Mouse (Mus musculus): ENCODE data around the gene Cebpe. TPM values are rescaled to one million over a fixed set of nuclear protein-coding genes. Genes with fewer than 3 reads are reported as not detected.

Gene Cebpe
- polyA plus RNA-seq (2014; fragmentation: Nextera tagmentation; extraction: Ambion mirVana) = not detected in 2 replicates

- no peak for ATAC-seq (ENCODE audit: low FRiP score, low TSS enrichment)
- 90% methylated on average over 7 of the region's 7 CpGs for WGBS
These were observed at the start of gene Cebpe for GRCm38 (mm10) chr14:54712074-54712473. Gene Cebpe (minus strand): TSS chr14:54712174.

GRCm38 (mm10) chr14:54756382-54756781 lies 44.4 kb upstream of the Cebpe start:
- no peaks in the 10 kb centered on the region for H3K36me3 ChIP-seq (ENCODE audit: control insufficient read depth, insufficient read depth, low read length)
- H3K9ac ChIP-seq (replicated peaks; ENCODE audit: low read length) = no peak overlapping the region
- H3K4me1 ChIP-seq (ENCODE audit: control insufficient read depth, insufficient read depth, low read length) = peaks cover 15% of the 10 kb centered on the region; the same call in 1 of the 2 replicates
- no peak overlapping the region for H3K4me2 ChIP-seq (ENCODE audit: low read length)
- DNase-seq (no peak), ATAC-seq (ENCODE audit: low FRiP score, low TSS enrichment) (no peak)
- no peaks in the 10 kb centered on the region for H3K27me3 ChIP-seq (ENCODE audit: control insufficient read depth, insufficient read depth, low read length)
- H3K4me3 ChIP-seq (replicated peaks; ENCODE audit: low read depth, low read length) = no peak overlapping the region
- H3K27ac ChIP-seq (replicated peaks; ENCODE audit: low read depth, low read length) = no peak overlapping the region
- H3K9me3 ChIP-seq (ENCODE audit: control insufficient read depth, low read length) = no peaks in the 10 kb centered on the region
- 91% methylated on average over 6 of the region's 6 CpGs for WGBS

More at GRCm38 (mm10) chr14:54712074-54712473, at the start of gene Cebpe:
- Histone ChIP-seq H3K27ac (replicated peaks; ENCODE audit: low read depth, low read length) (no peak within 1 kb of the TSS), H3K4me1 (ENCODE audit: control insufficient read depth, insufficient read depth, low read length) (no peaks in the 10 kb centered on the region), H3K27me3 (ENCODE audit: control insufficient read depth, insufficient read depth, low read length) (no peaks in the 10 kb centered on the region), H3K4me3 (replicated peaks; ENCODE audit: low read depth, low read length) (no peak within 1 kb of the TSS), H3K9me3 (ENCODE audit: control insufficient read depth, low read length) (no peaks in the 10 kb centered on the region), H3K9ac (replicated peaks; ENCODE audit: low read length) (no peak within 1 kb of the TSS), H3K4me2 (ENCODE audit: low read length) (no peak within 1 kb of the TSS), H3K36me3 (ENCODE audit: control insufficient read depth, insufficient read depth, low read length) (no peaks in the 10 kb centered on the region)
- no peak for DNase-seq

GRCm38 (mm10) chr14:54754602-54755018 lies 42.6 kb upstream of the Cebpe start:
- Histone ChIP-seq H3K36me3 (ENCODE audit: control insufficient read depth, insufficient read depth, low read length) (no peaks in the 10 kb centered on the region), H3K9ac (replicated peaks; ENCODE audit: low read length) (no peak overlapping the region), H3K4me1 (ENCODE audit: control insufficient read depth, insufficient read depth, low read length) (peaks cover 15% of the 10 kb centered on the region; the same call in 1 of the 2 replicates), H3K9me3 (ENCODE audit: control insufficient read depth, low read length) (no peaks in the 10 kb centered on the region), H3K27ac (replicated peaks; ENCODE audit: low read depth, low read length) (0 out of 2 replicates have a peak overlapping the region, but pooled peaks have one; percentile 9), H3K4me2 (ENCODE audit: low read length) (no peak overlapping the region), H3K27me3 (ENCODE audit: control insufficient read depth, insufficient read depth, low read length) (no peaks in the 10 kb centered on the region), H3K4me3 (replicated peaks; ENCODE audit: low read depth, low read length) (no peak overlapping the region)
- ATAC-seq (ENCODE audit: low FRiP score, low TSS enrichment) = no peak
- WGBS = 18% methylated on average over 6 of the region's 6 CpGs
- DNase-seq = peak; percentile 66

GRCm38 (mm10) chr14:54753986-54754601 lies 42.1 kb upstream of the Cebpe start:
- Histone ChIP-seq H3K27ac (replicated peaks; ENCODE audit: low read depth, low read length) (0 out of 2 replicates have a peak overlapping the region, but pooled peaks have one; percentile 32), H3K4me2 (ENCODE audit: low read length) (no peak overlapping the region), H3K4me3 (replicated peaks; ENCODE audit: low read depth, low read length) (no peak overlapping the region), H3K36me3 (ENCODE audit: control insufficient read depth, insufficient read depth, low read length) (no peaks in the 10 kb centered on the region), H3K9me3 (ENCODE audit: control insufficient read depth, low read length) (no peaks in the 10 kb centered on the region), H3K9ac (replicated peaks; ENCODE audit: low read length) (no peak overlapping the region), H3K27me3 (ENCODE audit: control insufficient read depth, insufficient read depth, low read length) (no peaks in the 10 kb centered on the region), H3K4me1 (ENCODE audit: control insufficient read depth, insufficient read depth, low read length) (peaks cover 15% of the 10 kb centered on the region; the same call in 1 of the 2 replicates)
- DNase-seq = no peak
- 72% methylated on average over 13 of the region's 14 CpGs for WGBS
- ATAC-seq (ENCODE audit: low FRiP score, low TSS enrichment) = no peak

GRCm38 (mm10) chr14:54752938-54753337 lies 41.0 kb upstream of the Cebpe start:
- Histone ChIP-seq H3K27ac (replicated peaks; ENCODE audit: low read depth, low read length) (no peak overlapping the region), H3K27me3 (ENCODE audit: control insufficient read depth, insufficient read depth, low read length) (no peaks in the 10 kb centered on the region), H3K9me3 (ENCODE audit: control insufficient read depth, low read length) (no peaks in the 10 kb centered on the region), H3K4me3 (replicated peaks; ENCODE audit: low read depth, low read length) (no peak overlapping the region), H3K9ac (replicated peaks; ENCODE audit: low read length) (no peak overlapping the region), H3K4me1 (ENCODE audit: control insufficient read depth, insufficient read depth, low read length) (peaks cover 15% of the 10 kb centered on the region; the same call in 1 of the 2 replicates), H3K4me2 (ENCODE audit: low read length) (no peak overlapping the region), H3K36me3 (ENCODE audit: control insufficient read depth, insufficient read depth, low read length) (no peaks in the 10 kb centered on the region)
- ATAC-seq (ENCODE audit: low FRiP score, low TSS enrichment) = no peak
- DNase-seq = no peak
- WGBS = 90% methylated on average over 6 of the region's 6 CpGs

GRCm38 (mm10) chr14:54751768-54752167 lies 39.8 kb upstream of the Cebpe start:
- no peak overlapping the region for H3K4me2 ChIP-seq (ENCODE audit: low read length)
- WGBS = 87% methylated on average over 1 of the region's 1 CpGs
- DNase-seq (no peak), ATAC-seq (ENCODE audit: low FRiP score, low TSS enrichment) (no peak)
- H3K9ac ChIP-seq (replicated peaks; ENCODE audit: low read length) = no peak overlapping the region
- no peaks in the 10 kb centered on the region for H3K9me3 ChIP-seq (ENCODE audit: control insufficient read depth, low read length)
- no peak overlapping the region for H3K4me3 ChIP-seq (replicated peaks; ENCODE audit: low read depth, low read length)
- no peaks in the 10 kb centered on the region for H3K36me3 ChIP-seq (ENCODE audit: control insufficient read depth, insufficient read depth, low read length)
- H3K27ac ChIP-seq (replicated peaks; ENCODE audit: low read depth, low read length) = no peak overlapping the region
- H3K27me3 ChIP-seq (ENCODE audit: control insufficient read depth, insufficient read depth, low read length) = no peaks in the 10 kb centered on the region
- peaks cover 15% of the 10 kb centered on the region; the same call in 1 of the 2 replicates for H3K4me1 ChIP-seq (ENCODE audit: control insufficient read depth, insufficient read depth, low read length)

GRCm38 (mm10) chr14:54749238-54749637 lies 37.3 kb upstream of the Cebpe start:
- no peaks in the 10 kb centered on the region for H3K27me3 ChIP-seq (ENCODE audit: control insufficient read depth, insufficient read depth, low read length)
- no peak overlapping the region for H3K4me2 ChIP-seq (ENCODE audit: low read length)
- DNase-seq (no peak), ATAC-seq (ENCODE audit: low FRiP score, low TSS enrichment) (no peak)
- 69% methylated on average over 4 of the region's 4 CpGs for WGBS
- H3K9ac ChIP-seq (replicated peaks; ENCODE audit: low read length) = no peak overlapping the region
- H3K36me3 ChIP-seq (ENCODE audit: control insufficient read depth, insufficient read depth, low read length) = no peaks in the 10 kb centered on the region
- H3K4me1 ChIP-seq (ENCODE audit: control insufficient read depth, insufficient read depth, low read length) = peaks cover 9% of the 10 kb centered on the region; the same call in 1 of the 2 replicates
- no peak overlapping the region for H3K4me3 ChIP-seq (replicated peaks; ENCODE audit: low read depth, low read length)
- no peak overlapping the region for H3K27ac ChIP-seq (replicated peaks; ENCODE audit: low read depth, low read length)
- H3K9me3 ChIP-seq (ENCODE audit: control insufficient read depth, low read length) = no peaks in the 10 kb centered on the region

GRCm38 (mm10) chr14:54747942-54748917 lies 36.3 kb upstream of the Cebpe start:
- DNase-seq (no peak), ATAC-seq (ENCODE audit: low FRiP score, low TSS enrichment) (no peak)
- no peak overlapping the region for H3K27ac ChIP-seq (replicated peaks; ENCODE audit: low read depth, low read length)
- H3K9ac ChIP-seq (replicated peaks; ENCODE audit: low read length) = no peak overlapping the region
- no peaks in the 10 kb centered on the region for H3K4me1 ChIP-seq (ENCODE audit: control insufficient read depth, insufficient read depth, low read length)
- H3K9me3 ChIP-seq (ENCODE audit: control insufficient read depth, low read length) = no peaks in the 10 kb centered on the region
- H3K27me3 ChIP-seq (ENCODE audit: control insufficient read depth, insufficient read depth, low read length) = no peaks in the 10 kb centered on the region
- no peaks in the 10 kb centered on the region for H3K36me3 ChIP-seq (ENCODE audit: control insufficient read depth, insufficient read depth, low read length)
- H3K4me3 ChIP-seq (replicated peaks; ENCODE audit: low read depth, low read length) = no peak overlapping the region
- 86% methylated on average over 16 of the region's 16 CpGs for WGBS
- H3K4me2 ChIP-seq (ENCODE audit: low read length) = no peak overlapping the region

All from midbrain, embryonic 14.5 days (tissue).